Mouse (Mus musculus) Patski (cell line): ENCODE measurements around the gene Atp2c1. TPM values are rescaled to one million over a fixed set of nuclear protein-coding genes. Genes with fewer than 3 reads are reported as not detected.

ENCODE experiments used
- ATAC-seq: fragments of 100-300 bp; one replicate; pipeline ENCODE4 v1.8.0; 2021
- CTCF ChIA-PET: fragments of 350-600 bp; sonication (Branson Sonifier 250); formaldehyde crosslinking; loops from one replicate; lab custom pipeline; 2022; ENCODE audit warnings: inconsistent platforms; lab: Charles Lee
- POLR2A ChIA-PET: fragments of 350-600 bp; sonication (Branson Sonifier 250); formaldehyde crosslinking; loops from one replicate; lab custom pipeline; 2022; ENCODE audit warnings: antibody characterized with exemption, inconsistent platforms; lab: Charles Lee
- DNase-seq: peaks from one replicate; pipeline ENCODE4 v3.0.0-alpha.2; 2011; ENCODE audit warnings: low read depth, low spot score
- H3K27me3 ChIP-seq: fragments of 371-371 bp; one replicate; pipeline ENCODE4 v1.5.1; 2021
- CTCF ChIP-seq: fragments of 100-300 bp; IDR thresholded peaks from one replicate; pipeline ENCODE4 v1.5.1; 2021
- in situ Hi-C: fragments of 300-500 bp; cut with MboI; formaldehyde crosslinking; loops from 3 replicates; pipeline ENCODE4 v1.11.1; 2018; ENCODE audit warnings: low pct_unique_long_range_greater_than_20kb, mixed read lengths
- polyA plus RNA-seq: library from polyadenylated mRNA; unstranded; gene quantifications from one replicate; pipeline ENCODE4 v1.2.3, GENCODE M21; 2021

Atp2c1 gene
- polyA plus RNA-seq, 1 experiment from 2014 or later = 60.1 TPM

DNA sequence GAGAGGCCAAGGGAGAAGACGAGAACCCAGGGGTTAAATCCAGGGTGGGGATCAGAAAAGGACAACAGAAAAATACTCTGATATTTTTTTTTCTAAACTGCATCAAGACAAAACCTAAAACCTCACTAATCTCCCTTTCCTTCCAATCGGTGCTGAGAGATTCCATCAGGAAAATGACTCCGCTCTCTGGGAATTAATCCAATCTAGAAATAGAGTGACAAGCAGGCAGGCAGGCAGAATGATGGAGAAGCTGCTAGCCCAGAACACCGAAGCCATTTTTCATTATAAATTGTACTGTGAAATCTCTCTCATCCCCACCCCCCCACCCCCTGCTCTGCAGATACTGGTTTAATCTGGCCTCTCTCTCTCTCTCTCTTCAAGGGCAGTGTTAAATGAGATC is 1.8 kb downstream of the Atp2c1 start:
- no peak for DNase-seq
- TF ChIP-seq CTCF = no peak
- ChIA-PET CTCF (no interaction called here), POLR2A (no interaction called here)
- in situ Hi-C loops = no loop called here
- peaks cover 10% of the 10 kb centered on the region for H3K27me3 ChIP-seq
- ATAC-seq = no peak

DNA sequence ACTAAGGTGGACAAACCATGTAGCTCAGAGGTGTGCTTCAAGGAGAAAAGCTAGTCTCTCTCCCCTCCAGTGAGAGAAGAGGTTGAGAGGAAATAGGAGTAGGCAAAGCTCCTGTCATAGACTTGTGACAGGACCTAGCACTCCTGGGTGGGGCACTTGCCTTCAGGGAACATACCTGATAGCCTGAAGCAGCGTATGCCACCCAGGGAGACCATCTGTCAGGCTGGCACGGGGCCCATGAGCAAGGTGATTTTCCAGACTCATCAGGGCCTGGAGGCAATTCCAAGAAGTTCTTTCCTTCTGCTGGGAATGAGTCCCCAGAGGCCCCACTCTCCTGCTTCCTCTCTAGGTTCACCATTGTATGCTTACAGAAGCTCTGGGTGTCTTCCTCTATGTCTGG is 4.1 kb downstream of the Atp2c1 start:
- ATAC-seq (no peak), DNase-seq (no peak)
- POLR2A ChIA-PET = no interaction called here
- H3K27me3 ChIP-seq = peaks cover 3% of the 10 kb centered on the region
- TF ChIP-seq CTCF = no peak
- CTCF ChIA-PET = interaction anchor here (2.2 kb wide), 1 partner anchor 9 kb away, joined by 5 read pairs; no protein-coding TSS in a partner anchor
- in situ Hi-C loops = no loop called here

DNA sequence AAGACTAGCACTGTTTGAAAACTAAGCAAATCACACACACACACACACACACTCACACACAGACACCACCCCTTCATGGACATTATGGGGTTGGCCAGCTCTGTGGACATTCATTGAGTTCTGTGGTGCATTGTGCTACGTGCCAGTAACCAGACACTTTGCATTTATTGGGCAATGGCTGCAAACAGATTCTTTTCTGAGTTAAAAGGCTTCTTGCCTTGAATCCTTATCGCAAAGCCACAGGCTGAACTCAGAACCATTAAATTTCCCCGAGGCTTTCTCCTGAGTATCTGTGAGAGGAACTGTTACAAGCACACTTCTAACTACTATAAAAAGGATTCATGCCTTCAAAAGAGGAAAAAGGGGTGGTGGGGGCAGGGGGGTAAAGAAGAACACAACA is 5.1 kb downstream of the Atp2c1 start:
- ATAC-seq (no peak), DNase-seq (no peak)
- no peak for TF ChIP-seq CTCF
- in situ Hi-C loops = no loop called here
- no peaks in the 10 kb centered on the region for H3K27me3 ChIP-seq
- POLR2A ChIA-PET = no interaction called here
- CTCF ChIA-PET = no interaction called here

DNA sequence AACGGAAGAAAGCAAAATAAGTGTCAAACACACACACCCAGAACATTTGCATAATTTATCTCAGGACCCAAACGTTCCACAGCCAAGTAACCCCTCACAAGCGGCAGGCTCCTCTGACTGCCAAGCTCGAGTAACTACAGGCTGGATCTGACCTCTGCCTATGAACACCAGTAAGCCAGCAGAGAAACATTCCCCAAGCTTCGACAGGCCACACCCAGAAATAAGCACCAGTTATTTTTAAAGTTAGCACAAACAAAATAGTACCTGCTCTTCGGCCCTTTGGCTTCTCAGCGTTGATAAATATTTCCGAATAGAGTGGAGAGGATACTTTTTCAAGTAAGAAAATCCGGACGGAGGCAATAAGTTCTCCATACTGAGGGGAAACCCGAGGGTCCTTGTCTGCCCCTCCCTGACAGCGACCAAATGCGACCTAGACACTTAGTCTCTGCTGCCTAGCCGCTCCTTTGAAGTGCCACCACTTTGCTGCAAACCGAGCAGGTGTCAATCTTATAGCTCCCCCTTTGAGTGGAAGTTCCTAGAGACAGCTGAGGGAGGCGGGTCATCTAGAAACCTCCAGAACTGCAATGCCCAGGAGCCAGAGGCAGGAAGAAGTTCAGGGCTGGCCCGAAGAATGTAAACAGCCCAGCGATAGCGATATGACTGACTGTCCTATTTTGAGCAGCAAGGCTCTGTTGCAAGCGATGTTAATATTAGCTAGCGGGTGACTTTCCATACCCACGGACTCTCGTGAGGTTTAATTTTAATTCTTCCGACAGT is 6.2 kb downstream of the Atp2c1 start:
- no peak for DNase-seq
- TF ChIP-seq CTCF = no peak
- no peak for ATAC-seq
- H3K27me3 ChIP-seq = no peaks in the 10 kb centered on the region
- ChIA-PET POLR2A (no interaction called here), CTCF (interaction anchor here (1.1 kb wide), 1 partner anchor 25 kb away, joined by 4 read pairs; no protein-coding TSS in a partner anchor)
- in situ Hi-C loops = no loop called here

DNA sequence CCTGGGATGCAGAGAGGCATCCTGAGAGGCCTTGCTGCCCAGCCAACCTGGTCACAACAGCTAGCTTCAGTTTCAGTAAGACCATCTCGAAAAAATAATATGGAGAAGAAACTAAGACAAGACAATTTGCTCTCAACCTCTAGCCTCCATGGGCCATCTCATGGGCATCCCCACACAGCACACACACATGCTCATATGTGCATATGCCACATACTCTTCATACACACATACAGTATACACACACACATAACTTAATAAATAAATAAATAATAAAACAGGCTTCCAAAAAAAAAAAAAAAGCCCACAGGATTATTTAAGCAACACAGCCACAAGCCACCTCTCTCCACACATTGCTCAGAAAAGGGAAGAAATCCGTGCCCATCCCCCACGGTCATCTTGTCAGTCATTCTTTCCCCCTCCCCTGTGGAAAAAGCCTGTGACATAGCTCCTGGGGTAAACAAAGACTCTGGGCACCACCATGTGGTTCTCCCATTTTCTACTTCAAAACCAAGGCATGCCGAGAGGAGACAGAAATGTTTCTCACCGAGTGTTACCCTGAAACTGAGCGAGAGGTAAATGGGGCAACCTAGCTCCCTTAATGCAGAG is 7.7 kb downstream of the Atp2c1 start:
- H3K27me3 ChIP-seq = no peaks in the 10 kb centered on the region
- ATAC-seq = no peak
- no peak for DNase-seq
- ChIA-PET CTCF (no interaction called here), POLR2A (interaction anchor here (0.9 kb wide), 1 partner anchor 25 kb away, joined by 4 read pairs; no protein-coding TSS in a partner anchor)
- in situ Hi-C loops = no loop called here
- no peak for TF ChIP-seq CTCF

DNA sequence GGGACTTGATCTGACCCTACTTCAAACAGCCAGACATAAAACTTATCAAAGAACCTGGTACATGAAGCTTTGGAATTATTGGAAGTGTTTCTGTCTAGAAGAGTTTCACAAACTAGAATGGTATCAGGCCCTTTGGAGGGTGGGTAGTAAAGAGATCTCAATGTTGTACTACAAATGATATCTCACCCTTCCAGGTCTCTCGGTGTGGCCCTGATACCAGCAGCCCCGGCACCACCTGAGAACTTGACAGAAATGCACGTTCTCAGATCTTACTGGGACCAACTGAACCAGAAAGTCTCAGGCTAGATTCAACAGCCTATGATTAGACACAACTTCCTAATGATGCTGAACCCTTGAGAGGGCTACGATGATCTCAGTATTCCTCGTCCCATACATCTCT is 23.4 kb downstream of the Atp2c1 start:
- ChIA-PET POLR2A (no interaction called here), CTCF (interaction anchor here (1.0 to 1.1 kb wide), 2 partner anchors 9 to 113 kb away, joined by 3 to 4 read pairs; no protein-coding TSS in a partner anchor)
- peaks cover 6% of the 10 kb centered on the region for H3K27me3 ChIP-seq
- in situ Hi-C loops = no loop called here
- ATAC-seq (no peak), DNase-seq (no peak)
- no peak for TF ChIP-seq CTCF

DNA sequence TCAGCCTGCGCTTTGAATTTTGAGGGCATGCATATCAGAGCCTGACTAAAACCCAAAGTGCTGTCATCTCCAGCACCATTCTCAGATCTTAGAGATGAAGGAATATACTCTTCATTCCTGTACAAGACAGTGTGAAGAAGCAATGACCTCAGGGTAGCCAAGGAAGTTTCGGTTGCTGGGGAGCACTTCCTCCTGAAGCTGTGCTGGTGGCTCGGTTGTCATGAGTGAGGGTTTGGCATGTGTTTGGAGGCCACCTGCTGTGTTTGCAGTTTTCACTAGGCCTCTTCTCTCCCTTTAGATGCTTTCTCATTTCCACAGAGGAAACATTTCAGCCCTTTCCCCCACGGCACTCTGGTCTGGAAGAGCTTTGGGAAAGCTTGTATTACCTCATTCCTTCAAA is 24.7 kb downstream of the Atp2c1 start:
- ATAC-seq (no peak), DNase-seq (no peak)
- ChIA-PET POLR2A (no interaction called here), CTCF (no interaction called here)
- H3K27me3 ChIP-seq = peaks cover 10% of the 10 kb centered on the region
- in situ Hi-C loops = no loop called here
- TF ChIP-seq CTCF = no peak

DNA sequence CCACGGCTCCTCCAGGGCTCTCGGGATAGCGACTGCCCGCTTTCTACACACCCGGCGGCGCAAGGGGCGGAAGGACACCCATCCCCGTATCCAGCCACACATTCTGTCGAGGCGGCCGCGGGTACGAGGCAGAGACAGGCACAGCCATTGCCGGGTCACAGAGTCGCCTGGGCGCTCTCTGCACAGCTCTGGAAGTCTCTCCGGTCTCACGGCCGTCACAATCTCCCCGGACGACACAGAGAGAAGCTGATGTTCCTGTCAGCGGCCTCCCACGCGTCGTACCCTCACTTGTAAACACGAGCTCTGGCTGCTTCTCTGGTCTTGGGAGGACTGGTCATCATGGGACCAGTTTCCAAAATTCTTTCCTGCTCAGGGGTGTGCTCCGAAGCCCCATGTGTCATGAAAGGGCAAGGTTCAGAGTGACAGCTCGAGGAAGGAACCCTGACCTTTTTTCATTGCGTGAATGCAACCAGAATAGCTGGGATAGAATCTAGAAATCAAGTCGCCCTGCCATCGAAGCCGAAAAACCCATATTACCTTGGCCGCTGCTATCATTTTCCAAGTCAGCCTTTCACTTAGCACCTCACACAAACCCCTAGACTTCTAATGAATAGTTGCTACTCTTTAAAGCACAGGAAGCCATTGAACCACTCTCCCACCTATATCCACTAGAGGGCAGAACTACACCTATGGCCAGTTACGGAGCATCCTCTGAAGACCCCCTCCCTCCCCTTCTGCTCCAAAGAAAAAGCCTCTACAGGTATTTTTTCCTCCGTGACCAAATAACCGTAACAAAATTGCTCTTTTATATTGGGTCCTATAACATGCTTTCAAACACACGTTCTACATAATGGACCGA is 31.6 kb downstream of the Atp2c1 start:
- ChIA-PET CTCF (interaction anchor here (0.7 to 2.0 kb wide), 12 partner anchors 9 to 147 kb away, joined by 3 to 20 read pairs (median 4); partner anchors contain the start of gene Pik3r4), POLR2A (interaction anchor here (0.6 to 2.2 kb wide), 7 partner anchors 11 to 795 kb away, joined by 3 to 6 read pairs (median 5); partner anchors contain the start of genes Aste1 and Nek11)
- peak; percentile 85 for TF ChIP-seq CTCF
- H3K27me3 ChIP-seq = peaks cover 7% of the 10 kb centered on the region
- DNase-seq (no peak), ATAC-seq (peak; percentile 33)
- in situ Hi-C loops = loop anchor here (5.0 kb wide), 1 partner anchor 122 kb away; no protein-coding TSS in a partner anchor

DNA sequence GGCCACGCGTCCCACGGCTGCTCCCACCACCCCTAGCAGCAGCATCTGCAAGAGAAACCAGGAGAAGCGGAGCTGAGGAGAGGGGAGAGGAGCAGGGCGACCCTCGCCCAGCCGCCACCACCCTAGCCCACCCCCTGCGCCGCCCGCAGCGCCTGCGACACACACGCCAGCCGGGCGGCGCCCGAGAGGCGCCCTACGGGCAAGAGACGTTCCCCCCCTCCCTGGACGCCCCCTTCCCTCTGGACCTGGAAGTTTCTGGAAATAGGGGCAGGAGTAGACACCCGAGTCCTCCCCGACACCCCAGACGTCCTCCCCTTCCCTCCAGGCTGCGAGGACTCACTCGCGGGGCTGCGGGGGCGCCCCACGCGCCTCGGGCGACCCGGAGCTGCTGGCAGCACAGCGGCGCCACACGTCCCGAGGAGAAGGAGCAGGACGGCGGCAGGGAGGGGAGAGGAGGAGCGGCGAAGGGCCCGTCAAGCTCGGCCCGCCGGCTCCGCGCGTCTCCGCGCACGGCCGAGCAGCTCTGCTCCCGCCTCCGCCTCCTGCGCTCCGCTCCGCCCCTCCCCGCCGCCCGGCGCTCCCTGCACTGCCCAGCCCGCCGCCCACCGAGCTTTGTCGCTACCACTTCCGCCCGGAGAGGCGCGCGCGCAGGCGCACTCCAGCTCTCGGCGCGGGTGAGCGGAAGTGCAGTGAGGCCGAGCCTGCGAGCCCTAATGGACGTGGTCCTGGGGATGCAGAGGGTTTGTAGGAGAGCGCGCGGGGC is 32.4 kb downstream of the Atp2c1 start:
- peak; percentile 99 for ATAC-seq
- H3K27me3 ChIP-seq = peaks cover 7% of the 10 kb centered on the region
- in situ Hi-C loops = loop anchor here (5.0 kb wide), 1 partner anchor 123 kb away; no protein-coding TSS in a partner anchor
- CTCF ChIA-PET = interaction anchor here (0.7 to 2.0 kb wide), 10 partner anchors 10 to 764 kb away, joined by 3 to 20 read pairs (median 4); no protein-coding TSS in a partner anchor
- DNase-seq = peak; percentile 49
- TF ChIP-seq CTCF = peak; percentile 83
- POLR2A ChIA-PET = interaction anchor here (0.6 to 2.2 kb wide), 6 partner anchors 14 to 794 kb away, joined by 3 to 6 read pairs (median 4); partner anchors contain the start of genes Aste1 and Nek11
